Comparison of ENCODE assay signal across 25 mouse cellular contexts in genomic region chr16:95804199-95804598, GRCm38 (mm10).
DNase-seq lines count a peak whose midpoint lies in the region; ATAC-seq lines count a peak whose summit lies in the region.
"Had no signal": no experiment of that assay in that cellular context is flagged by ENCODE, and none has a peak within 500 bp of the region (broad histone marks: within the 10 kb centered on the region; RNA-seq: fewer than 3 reads in every experiment).

No protein-coding gene starts in this region.

- no peaks in the 10 kb centered on the region for H3K9me3 ChIP-seq in heart, embryonic 10.5 days
- H3K9me3 ChIP-seq: embryonic facial prominence, embryonic 13.5 days; forebrain, embryonic 15.5 days; midbrain, embryonic 13.5 days; neural tube, embryonic 13.5 days had no signal

- DNase-seq in thymus, postnatal 0 days (ENCODE audit: low spot score), result peak; percentile 52
- no peak for DNase-seq in thymus, postnatal 10 days (ENCODE audit: low spot score in 2 of 2)
- no peak for DNase-seq in heart, embryonic 10.5 days (ENCODE audit: low spot score)
- no peak for DNase-seq in testis, postnatal 10 days (ENCODE audit: low spot score)
- no peak for DNase-seq in kidney, adult 18-20 months
- DNase-seq: adrenal gland, adult 8-10 months; cerebellum, adult 9-10 months; gastrocnemius, postnatal 36 days; heart, postnatal 36 days; kidney, adult 2 months; kidney, postnatal 25 days; left cerebral cortex, postnatal 4 days; liver; lung, embryonic 14.5 days; spleen, adult 18-20 months; thymus, adult 2 months had no signal

- ATAC-seq in common myeloid progenitor, adult 5-6 weeks (replicated peaks; ENCODE audit: low read depth, poor library complexity, severe bottlenecking), result 0 out of 2 replicates have a peak, but pooled peaks have one; percentile 45
- 0 out of 2 replicates have a peak, but pooled peaks have one; percentile 54 for ATAC-seq in megakaryocyte, adult 5-6 weeks (ENCODE audit: poor library complexity, severe bottlenecking)
- ATAC-seq: forebrain, embryonic 15.5 days; midbrain, embryonic 13.5 days had no signal

- H3K4me1 ChIP-seq in heart, embryonic 10.5 days, result peaks cover 13% of the 10 kb centered on the region
- H3K4me1 ChIP-seq: forebrain, embryonic 15.5 days; midbrain, embryonic 13.5 days had no signal

- no peak overlapping the region for H3K27ac ChIP-seq in heart, embryonic 10.5 days
- H3K27ac ChIP-seq: embryonic facial prominence, embryonic 13.5 days; forebrain, embryonic 15.5 days; hindbrain, embryonic 14.5 days; left cerebral cortex, adult 2 months; macrophage; midbrain, embryonic 13.5 days; neural tube, embryonic 13.5 days had no signal

- no peak overlapping the region for H3K4me3 ChIP-seq in heart, embryonic 10.5 days
- H3K4me3 ChIP-seq: embryonic facial prominence, embryonic 13.5 days; forebrain, embryonic 15.5 days; left cerebral cortex, adult 2 months; midbrain, embryonic 13.5 days; neural tube, embryonic 13.5 days had no signal

- whole genome bisulfite sequencing in heart, embryonic 10.5 days, result 58% methylated on average over 1 of the region's 1 CpGs

- no peaks in the 10 kb centered on the region for H3K27me3 ChIP-seq in heart, embryonic 10.5 days (ENCODE audit: insufficient read depth, poor library complexity, severe bottlenecking)
- H3K27me3 ChIP-seq: embryonic facial prominence, embryonic 13.5 days; forebrain, embryonic 15.5 days; midbrain, embryonic 13.5 days; neural tube, embryonic 13.5 days had no signal

- no peaks in the 10 kb centered on the region for H3K36me3 ChIP-seq in heart, embryonic 10.5 days
- H3K36me3 ChIP-seq: embryonic facial prominence, embryonic 13.5 days; forebrain, embryonic 15.5 days; midbrain, embryonic 13.5 days; neural tube, embryonic 13.5 days had no signal
